Mouse (Mus musculus): Measurements from ENCODE around the gene Frmd5. TPM values are rescaled to one million over a fixed set of nuclear protein-coding genes. Genes with fewer than 3 reads are reported as not detected.

Gene Frmd5
- polyA plus RNA-seq, 1 experiment from 2014 or later = 3.3 TPM

- no peaks in the 10 kb centered on the region for H3K9me3 ChIP-seq (ENCODE audit: control insufficient read depth, low read length)
- no peaks in the 10 kb centered on the region for H3K27me3 ChIP-seq (replicated peaks; ENCODE audit: control insufficient read depth, insufficient read depth, low read length)
- no peaks in the 10 kb centered on the region for H3K4me1 ChIP-seq (replicated peaks; ENCODE audit: control insufficient read depth, insufficient read depth, low read length)
- WGBS = 79% methylated on average over 10 of the region's 10 CpGs
- no peak for ATAC-seq (replicated peaks; ENCODE audit: low FRiP score, low TSS enrichment, low read depth)
- no peak overlapping the region for H3K27ac ChIP-seq (ENCODE audit: low read depth)
- H3K9ac ChIP-seq (ENCODE audit: low read length) = no peak overlapping the region
- H3K36me3 ChIP-seq (ENCODE audit: control insufficient read depth, insufficient read depth, low read length) = no peaks in the 10 kb centered on the region
- DNase-seq (ENCODE audit: low spot score) = no peak
- no peak overlapping the region for H3K4me3 ChIP-seq (ENCODE audit: low read depth, low read length)
- no peak overlapping the region for H3K4me2 ChIP-seq (ENCODE audit: low read length)
Measured at GRCm38 (mm10) chr2:121695436-121695835, 111.5 kb downstream of the Frmd5 start.

GRCm38 (mm10) chr2:121688107-121688506 lies 118.8 kb downstream of the Frmd5 start:
- Histone ChIP-seq H3K4me2 (ENCODE audit: low read length) (no peak overlapping the region), H3K4me3 (ENCODE audit: low read depth, low read length) (no peak overlapping the region), H3K4me1 (replicated peaks; ENCODE audit: control insufficient read depth, insufficient read depth, low read length) (no peaks in the 10 kb centered on the region), H3K9me3 (ENCODE audit: control insufficient read depth, low read length) (no peaks in the 10 kb centered on the region), H3K9ac (ENCODE audit: low read length) (no peak overlapping the region), H3K27ac (ENCODE audit: low read depth) (no peak overlapping the region), H3K36me3 (ENCODE audit: control insufficient read depth, insufficient read depth, low read length) (no peaks in the 10 kb centered on the region), H3K27me3 (replicated peaks; ENCODE audit: control insufficient read depth, insufficient read depth, low read length) (no peaks in the 10 kb centered on the region)
- DNase-seq (ENCODE audit: low spot score) (no peak), ATAC-seq (replicated peaks; ENCODE audit: low FRiP score, low TSS enrichment, low read depth) (no peak)
- WGBS = 76% methylated on average over 2 of the region's 2 CpGs

- Histone ChIP-seq H3K9ac (ENCODE audit: low read length) (no peak overlapping the region), H3K27me3 (replicated peaks; ENCODE audit: control insufficient read depth, insufficient read depth, low read length) (no peaks in the 10 kb centered on the region), H3K4me3 (ENCODE audit: low read depth, low read length) (no peak overlapping the region), H3K9me3 (ENCODE audit: control insufficient read depth, low read length) (no peaks in the 10 kb centered on the region), H3K27ac (ENCODE audit: low read depth) (no peak overlapping the region), H3K4me1 (replicated peaks; ENCODE audit: control insufficient read depth, insufficient read depth, low read length) (no peaks in the 10 kb centered on the region), H3K36me3 (ENCODE audit: control insufficient read depth, insufficient read depth, low read length) (no peaks in the 10 kb centered on the region), H3K4me2 (ENCODE audit: low read length) (no peak overlapping the region)
- 89% methylated on average over 8 of the region's 8 CpGs for WGBS
- no peak for DNase-seq (ENCODE audit: low spot score)
- ATAC-seq (replicated peaks; ENCODE audit: low FRiP score, low TSS enrichment, low read depth) = no peak
Measured at GRCm38 (mm10) chr2:121683606-121684005, 123.3 kb downstream of the Frmd5 start.

- DNase-seq (ENCODE audit: low spot score) (no peak), ATAC-seq (replicated peaks; ENCODE audit: low FRiP score, low TSS enrichment, low read depth) (no peak)
- H3K9me3 ChIP-seq (ENCODE audit: control insufficient read depth, low read length) = no peaks in the 10 kb centered on the region
- no peaks in the 10 kb centered on the region for H3K4me1 ChIP-seq (replicated peaks; ENCODE audit: control insufficient read depth, insufficient read depth, low read length)
- no peak overlapping the region for H3K9ac ChIP-seq (ENCODE audit: low read length)
- H3K4me3 ChIP-seq (ENCODE audit: low read depth, low read length) = no peak overlapping the region
- H3K27me3 ChIP-seq (replicated peaks; ENCODE audit: control insufficient read depth, insufficient read depth, low read length) = no peaks in the 10 kb centered on the region
- 96% methylated on average over 3 of the region's 3 CpGs for WGBS
- no peak overlapping the region for H3K27ac ChIP-seq (ENCODE audit: low read depth)
- no peak overlapping the region for H3K4me2 ChIP-seq (ENCODE audit: low read length)
- H3K36me3 ChIP-seq (ENCODE audit: control insufficient read depth, insufficient read depth, low read length) = no peaks in the 10 kb centered on the region
Measured at GRCm38 (mm10) chr2:121682361-121682760, 124.5 kb downstream of the Frmd5 start.

GRCm38 (mm10) chr2:121679711-121680110 lies 127.2 kb downstream of the Frmd5 start:
- Histone ChIP-seq H3K9me3 (ENCODE audit: control insufficient read depth, low read length) (no peaks in the 10 kb centered on the region), H3K4me3 (ENCODE audit: low read depth, low read length) (no peak overlapping the region), H3K36me3 (ENCODE audit: control insufficient read depth, insufficient read depth, low read length) (no peaks in the 10 kb centered on the region), H3K9ac (ENCODE audit: low read length) (no peak overlapping the region), H3K27ac (ENCODE audit: low read depth) (no peak overlapping the region), H3K4me2 (ENCODE audit: low read length) (no peak overlapping the region), H3K27me3 (replicated peaks; ENCODE audit: control insufficient read depth, insufficient read depth, low read length) (no peaks in the 10 kb centered on the region), H3K4me1 (replicated peaks; ENCODE audit: control insufficient read depth, insufficient read depth, low read length) (no peaks in the 10 kb centered on the region)
- no peak for ATAC-seq (replicated peaks; ENCODE audit: low FRiP score, low TSS enrichment, low read depth)
- WGBS = 84% methylated on average over 7 of the region's 7 CpGs
- DNase-seq (ENCODE audit: low spot score) = no peak

- ATAC-seq (replicated peaks; ENCODE audit: low FRiP score, low TSS enrichment, low read depth) = no peak
- no peak overlapping the region for H3K4me3 ChIP-seq (ENCODE audit: low read depth, low read length)
- WGBS = 73% methylated on average over 6 of the region's 6 CpGs
Measured at GRCm38 (mm10) chr2:121677649-121677986, 129.3 kb downstream of the Frmd5 start.

GRCm38 (mm10) chr2:121676951-121677648 lies 129.8 kb downstream of the Frmd5 start:
- 62% methylated on average over 6 of the region's 6 CpGs for WGBS
- H3K4me1 ChIP-seq (replicated peaks; ENCODE audit: control insufficient read depth, insufficient read depth, low read length) = no peaks in the 10 kb centered on the region
- H3K36me3 ChIP-seq (ENCODE audit: control insufficient read depth, insufficient read depth, low read length) = no peaks in the 10 kb centered on the region
- no peaks in the 10 kb centered on the region for H3K27me3 ChIP-seq (replicated peaks; ENCODE audit: control insufficient read depth, insufficient read depth, low read length)
- DNase-seq (ENCODE audit: low spot score) (no peak), ATAC-seq (replicated peaks; ENCODE audit: low FRiP score, low TSS enrichment, low read depth) (no peak)
- H3K4me2 ChIP-seq (ENCODE audit: low read length) = no peak overlapping the region
- no peak overlapping the region for H3K4me3 ChIP-seq (ENCODE audit: low read depth, low read length)
- no peak overlapping the region for H3K27ac ChIP-seq (ENCODE audit: low read depth)
- no peaks in the 10 kb centered on the region for H3K9me3 ChIP-seq (ENCODE audit: control insufficient read depth, low read length)
- no peak overlapping the region for H3K9ac ChIP-seq (ENCODE audit: low read length)

More at GRCm38 (mm10) chr2:121677649-121677986, 129.3 kb downstream of the Frmd5 start:
- Histone ChIP-seq H3K27me3 (replicated peaks; ENCODE audit: control insufficient read depth, insufficient read depth, low read length) (no peaks in the 10 kb centered on the region), H3K27ac (ENCODE audit: low read depth) (no peak overlapping the region), H3K4me2 (ENCODE audit: low read length) (no peak overlapping the region), H3K9ac (ENCODE audit: low read length) (no peak overlapping the region), H3K4me1 (replicated peaks; ENCODE audit: control insufficient read depth, insufficient read depth, low read length) (no peaks in the 10 kb centered on the region), H3K36me3 (ENCODE audit: control insufficient read depth, insufficient read depth, low read length) (no peaks in the 10 kb centered on the region), H3K9me3 (ENCODE audit: control insufficient read depth, low read length) (no peaks in the 10 kb centered on the region)
- DNase-seq (ENCODE audit: low spot score) = no peak

- WGBS = 76% methylated on average over 5 of the region's 5 CpGs
- ATAC-seq (replicated peaks; ENCODE audit: low FRiP score, low TSS enrichment, low read depth) = no peak
Measured at GRCm38 (mm10) chr2:121675895-121676294, 131.0 kb downstream of the Frmd5 start.

GRCm38 (mm10) chr2:121675136-121675535 lies 131.8 kb downstream of the Frmd5 start:
- Histone ChIP-seq H3K4me3 (ENCODE audit: low read depth, low read length) (no peak overlapping the region), H3K4me2 (ENCODE audit: low read length) (no peak overlapping the region), H3K9ac (ENCODE audit: low read length) (no peak overlapping the region), H3K4me1 (replicated peaks; ENCODE audit: control insufficient read depth, insufficient read depth, low read length) (no peaks in the 10 kb centered on the region), H3K9me3 (ENCODE audit: control insufficient read depth, low read length) (no peaks in the 10 kb centered on the region), H3K27ac (ENCODE audit: low read depth) (no peak overlapping the region), H3K36me3 (ENCODE audit: control insufficient read depth, insufficient read depth, low read length) (no peaks in the 10 kb centered on the region), H3K27me3 (replicated peaks; ENCODE audit: control insufficient read depth, insufficient read depth, low read length) (no peaks in the 10 kb centered on the region)
- DNase-seq (ENCODE audit: low spot score) (no peak), ATAC-seq (replicated peaks; ENCODE audit: low FRiP score, low TSS enrichment, low read depth) (no peak)
- WGBS = 82% methylated on average over 3 of the region's 3 CpGs

More at GRCm38 (mm10) chr2:121675895-121676294, 131.0 kb downstream of the Frmd5 start:
- no peaks in the 10 kb centered on the region for H3K27me3 ChIP-seq (replicated peaks; ENCODE audit: control insufficient read depth, insufficient read depth, low read length)
- H3K4me3 ChIP-seq (ENCODE audit: low read depth, low read length) = no peak overlapping the region
- no peak overlapping the region for H3K4me2 ChIP-seq (ENCODE audit: low read length)
- H3K4me1 ChIP-seq (replicated peaks; ENCODE audit: control insufficient read depth, insufficient read depth, low read length) = no peaks in the 10 kb centered on the region
- H3K27ac ChIP-seq (ENCODE audit: low read depth) = no peak overlapping the region
- DNase-seq (ENCODE audit: low spot score) = no peak
- no peaks in the 10 kb centered on the region for H3K9me3 ChIP-seq (ENCODE audit: control insufficient read depth, low read length)
- no peak overlapping the region for H3K9ac ChIP-seq (ENCODE audit: low read length)
- no peaks in the 10 kb centered on the region for H3K36me3 ChIP-seq (ENCODE audit: control insufficient read depth, insufficient read depth, low read length)

Data from intestine, embryonic 14.5 days (tissue).